Mouse (Mus musculus) c-Kit-positive CD71-positive TER-119-negative erythroid progenitor cells, embryonic 14.5 days (primary cell): Measurements from ENCODE around the gene Camk2d.
A peak's percentile ranks its signal among the peaks of the same experiment; 100 is the strongest.

Experiments used
- DNase-seq: peaks from one replicate; pipeline ENCODE4 v3.0.0-alpha.2; 2013; ENCODE audit warnings: low read depth

Gene Camk2d

GRCm38 (mm10) chr3:126746148-126746803, 150.2 kb downstream of the Camk2d start:
- no peak for DNase-seq

GRCm38 (mm10) chr3:126747628-126748027, 151.5 kb downstream of the Camk2d start:
- DNase-seq, result no peak

- DNase-seq, result no peak
Measured at GRCm38 (mm10) chr3:126751377-126752098, 155.4 kb downstream of the Camk2d start.

DNA sequence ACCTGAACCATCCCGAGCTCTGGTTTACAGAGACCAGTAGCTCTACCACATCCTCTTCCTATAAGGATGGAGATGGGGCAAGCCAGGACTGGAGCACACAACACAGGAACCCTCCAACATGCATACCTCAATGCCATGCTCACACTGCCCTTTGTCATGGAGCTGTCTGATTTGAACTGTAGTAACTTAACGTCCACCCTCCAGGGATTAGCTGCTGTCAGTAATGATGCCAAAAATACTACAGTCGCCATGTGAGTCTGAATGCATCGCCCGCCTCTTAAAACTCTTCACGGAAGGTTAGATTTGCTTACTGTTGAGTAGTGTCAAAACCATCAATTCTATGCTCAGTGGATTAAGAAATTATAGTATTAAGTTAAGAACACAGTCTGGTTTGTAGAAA, 156.9 kb downstream of the Camk2d start:
- DNase-seq, result no peak

DNA sequence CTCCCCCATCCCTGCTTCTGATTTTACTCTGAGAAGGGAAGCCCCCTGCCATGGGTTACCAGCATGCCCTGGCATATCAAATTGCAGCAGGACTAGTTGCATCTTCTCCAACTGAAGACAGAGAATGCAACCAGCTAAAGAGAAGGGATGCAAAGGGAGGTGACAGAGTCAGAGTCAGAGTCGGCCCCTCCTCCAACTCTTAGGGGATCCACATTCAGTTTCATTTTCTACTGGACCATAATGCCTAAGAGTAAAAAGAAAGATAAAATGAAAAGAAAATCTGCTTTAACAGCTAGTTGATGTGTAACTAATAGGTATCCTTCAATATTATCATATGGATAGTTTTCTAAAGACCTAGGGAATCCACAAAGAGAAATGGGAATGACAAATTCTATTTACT, 162.3 kb downstream of the Camk2d start:
- DNase-seq, result no peak

- no peak for DNase-seq
Measured at GRCm38 (mm10) chr3:126760608-126761007, 164.5 kb downstream of the Camk2d start.

DNA sequence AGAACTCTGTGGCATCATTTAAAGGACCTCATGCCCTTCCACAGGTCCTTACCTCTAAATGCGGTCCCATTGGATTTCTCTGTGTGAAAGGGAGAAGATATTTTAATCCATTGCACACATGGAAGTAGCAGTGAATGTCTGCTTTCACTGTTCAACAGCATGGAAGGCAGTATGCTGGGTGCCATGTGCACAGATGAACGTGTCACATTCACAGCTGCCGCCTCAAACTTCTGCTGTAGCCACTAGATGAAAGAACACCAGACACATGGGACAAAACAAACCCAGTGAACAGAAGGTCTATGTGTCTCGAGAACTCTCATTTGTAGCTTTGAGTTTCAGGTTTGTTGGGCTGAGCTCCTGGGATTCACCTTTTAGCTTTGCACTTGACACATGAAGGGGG, 168.6 kb downstream of the Camk2d start:
- no peak for DNase-seq

DNA sequence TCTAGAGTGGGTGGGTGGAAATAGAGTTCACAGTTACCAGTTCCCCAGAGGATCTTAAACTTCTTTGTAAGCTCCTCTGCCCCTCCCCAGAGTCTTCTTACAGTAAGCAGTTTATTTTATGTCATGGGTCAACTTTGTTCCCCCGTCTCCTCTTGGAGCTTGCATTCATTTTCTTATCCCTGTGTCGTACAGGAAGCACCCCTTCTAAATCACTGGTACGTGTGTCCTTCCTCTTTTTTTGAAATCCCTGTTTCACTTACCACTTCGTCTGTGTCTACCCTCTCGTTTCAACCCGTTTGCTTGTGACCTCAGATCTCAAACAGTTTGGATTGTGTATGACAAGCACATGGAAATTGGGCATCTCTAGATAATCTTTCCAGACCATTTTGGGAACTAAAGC, 174.0 kb downstream of the Camk2d start:
- DNase-seq, result no peak

GRCm38 (mm10) chr3:126771032-126771431, 174.9 kb downstream of the Camk2d start:
- no peak for DNase-seq

DNA sequence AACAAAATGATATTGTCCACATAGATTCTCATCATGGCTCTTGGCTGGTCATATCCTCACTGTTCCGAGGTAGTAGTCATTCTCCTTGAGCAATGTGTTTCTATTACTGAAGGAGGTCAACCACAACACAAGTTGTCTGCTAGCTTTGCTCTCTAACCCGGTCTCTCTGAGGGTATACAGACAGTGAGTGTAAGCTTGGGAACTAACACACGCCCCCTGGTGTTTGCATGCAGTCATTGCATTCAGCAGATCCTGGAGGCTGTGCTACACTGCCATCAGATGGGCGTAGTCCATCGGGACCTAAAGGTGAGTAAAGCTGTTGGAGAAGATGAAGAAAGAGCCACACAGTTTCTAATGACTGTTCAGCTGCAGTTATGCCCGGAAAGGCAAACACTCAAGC, 175.4 kb downstream of the Camk2d start:
- DNase-seq, result peak; percentile 32

GRCm38 (mm10) chr3:126776001-126776400, 179.9 kb downstream of the Camk2d start:
- no peak for DNase-seq

- no peak for DNase-seq
Measured at GRCm38 (mm10) chr3:126777101-126777500, 181.0 kb downstream of the Camk2d start.

- DNase-seq, result no peak
Measured at GRCm38 (mm10) chr3:126777879-126778278, 181.8 kb downstream of the Camk2d start.

GRCm38 (mm10) chr3:126780014-126780615, 184.0 kb downstream of the Camk2d start:
- no peak for DNase-seq

GRCm38 (mm10) chr3:126793035-126793964, 197.2 kb downstream of the Camk2d start:
- DNase-seq, result no peak

DNA sequence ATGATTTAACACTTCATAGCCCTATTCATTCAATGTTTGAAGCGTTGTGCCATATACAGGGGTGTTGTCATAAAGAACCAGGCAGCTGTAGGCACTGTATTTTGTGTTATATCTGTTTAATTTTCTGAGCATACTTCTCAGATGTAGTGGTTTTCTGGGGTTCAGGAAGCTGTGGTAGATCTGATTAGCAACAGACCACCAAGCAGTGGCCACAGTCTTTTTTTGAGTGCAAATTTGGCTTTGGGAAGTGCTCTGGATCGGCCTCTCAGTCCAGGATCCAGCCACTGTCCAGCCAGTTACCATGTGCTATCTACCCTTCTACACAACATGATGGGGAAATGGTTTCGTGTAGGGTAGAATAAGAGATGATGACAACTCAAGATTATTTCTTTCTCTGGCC, 199.8 kb downstream of the Camk2d start:
- no peak for DNase-seq

- DNase-seq, result peak; percentile 8
Measured at GRCm38 (mm10) chr3:126797025-126797424, 200.9 kb downstream of the Camk2d start.

- DNase-seq, result no peak
Measured at GRCm38 (mm10) chr3:126797810-126798209, 201.7 kb downstream of the Camk2d start.

DNA sequence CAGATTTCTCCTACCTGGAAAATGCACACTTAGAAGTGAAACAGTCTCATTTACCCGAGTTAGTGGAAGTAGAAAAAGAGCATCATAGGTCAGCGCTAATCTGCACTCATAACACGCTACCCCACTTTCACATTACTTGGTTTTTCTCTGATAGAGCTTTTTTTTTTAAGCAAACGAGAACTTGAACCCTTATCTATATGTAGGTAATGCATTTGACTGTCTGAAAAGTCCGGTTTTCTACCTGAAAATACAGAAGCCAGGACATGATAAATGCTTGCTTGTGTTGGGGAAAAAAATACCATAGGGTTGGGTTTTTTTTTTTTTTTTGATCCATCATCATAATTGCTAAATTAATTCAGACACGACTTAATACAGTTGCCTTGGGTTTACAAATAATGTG, 206.9 kb downstream of the Camk2d start:
- DNase-seq, result no peak

GRCm38 (mm10) chr3:126804968-126805367, 208.9 kb downstream of the Camk2d start:
- no peak for DNase-seq

DNA sequence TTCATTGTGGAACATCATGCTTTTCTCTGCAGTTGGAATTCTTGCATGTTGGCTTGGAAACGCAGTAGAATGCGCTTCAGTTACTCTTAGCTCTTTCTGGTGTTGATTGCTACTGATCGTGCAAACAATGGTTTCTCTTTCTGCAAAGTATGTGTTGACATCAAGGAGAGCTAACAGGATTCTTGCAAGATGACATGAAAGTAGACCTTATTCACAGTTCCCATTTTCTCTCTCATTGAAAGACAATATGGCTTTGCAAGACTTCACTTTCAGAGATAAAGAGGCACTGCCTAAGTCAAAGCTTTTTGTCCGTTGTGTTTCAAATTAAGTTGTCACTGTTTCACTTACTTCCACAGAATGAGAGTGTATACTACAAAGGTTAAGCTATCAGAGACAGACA, 210.0 kb downstream of the Camk2d start:
- DNase-seq, result no peak

- no peak for DNase-seq
Measured at GRCm38 (mm10) chr3:126809915-126810314, 213.8 kb downstream of the Camk2d start.
